Mouse (Mus musculus) midbrain, embryonic 16.5 days (tissue): ENCODE data around the gene Ttc17. TPM values are rescaled to one million over a fixed set of nuclear protein-coding genes. Genes with fewer than 3 reads are reported as not detected.

Experiments
- ATAC-seq: fragments of 200-750 bp; cut with Nextera tagmentation; 2 replicates; pipeline ENCODE4 v1.8.0; 2017; ENCODE audit warnings: moderate TSS enrichment
- H3K27ac ChIP-seq: fragments of 300-500 bp; sonication (generic); 2 replicates; pipeline ENCODE4 v1.5.1; 2014; ENCODE audit warnings: mild to moderate bottlenecking, low read length, mixed read lengths
- H3K27me3 ChIP-seq: fragments of 300-500 bp; sonication (generic); 2 replicates; pipeline ENCODE4 v1.6.1; 2014; ENCODE audit warnings: low read depth, low read length, mixed read lengths; ENCODE audit not compliant: control insufficient read depth, insufficient read depth
- H3K36me3 ChIP-seq: fragments of 300-500 bp; sonication (generic); 2 replicates; pipeline ENCODE4 v1.6.1; 2014; ENCODE audit warnings: mild to moderate bottlenecking, low read length, moderate library complexity, mixed read lengths; ENCODE audit not compliant: control insufficient read depth, insufficient read depth
- H3K4me1 ChIP-seq: fragments of 300-500 bp; sonication (generic); 2 replicates; pipeline ENCODE4 v1.6.1; 2014; ENCODE audit warnings: mild to moderate bottlenecking, low read length, mixed read lengths; ENCODE audit not compliant: control insufficient read depth, insufficient read depth
- H3K4me2 ChIP-seq: fragments of 300-500 bp; sonication (generic); 2 replicates; pipeline ENCODE4 v1.6.1; 2014; ENCODE audit warnings: mild to moderate bottlenecking, low read length, mixed read lengths
- H3K4me3 ChIP-seq: fragments of 300-500 bp; sonication (generic); 2 replicates; pipeline ENCODE4 v1.5.1; 2014; ENCODE audit warnings: low read depth, mild to moderate bottlenecking, low read length, moderate library complexity, mixed read lengths
- H3K9ac ChIP-seq: fragments of 300-500 bp; sonication (generic); 2 replicates; pipeline ENCODE4 v1.6.1; 2014; ENCODE audit warnings: low read depth, low read length, mixed read lengths
- H3K9me3 ChIP-seq: fragments of 300-500 bp; sonication (generic); replicated peaks from 2 replicates; pipeline ENCODE4 v1.6.1; 2014; ENCODE audit warnings: mild to moderate bottlenecking, low read length, mixed read lengths; ENCODE audit not compliant: control insufficient read depth, poor library complexity, severe bottlenecking
- WGBS: fragments of 180-500 bp; shearing (Covaris S2); extraction: QIAGEN DNeasy Blood & Tissue Kit; methylation state at CpG from one replicate; pipeline ENCODE4 v1.1.7; 2014; 5-methylcytosine and 5-hydroxymethylcytosine counted together
- polyA plus RNA-seq: library from polyadenylated mRNA; unstranded; fragments of >200 nt; fragmentation: Nextera tagmentation; extraction: Ambion mirVana; gene quantifications from 2 replicates; pipeline ENCODE4 v1.2.1, GENCODE M21; 2015

The Ttc17 gene
- polyA plus RNA-seq, 1 experiment from 2014 or later, result 26.1 TPM

DNA sequence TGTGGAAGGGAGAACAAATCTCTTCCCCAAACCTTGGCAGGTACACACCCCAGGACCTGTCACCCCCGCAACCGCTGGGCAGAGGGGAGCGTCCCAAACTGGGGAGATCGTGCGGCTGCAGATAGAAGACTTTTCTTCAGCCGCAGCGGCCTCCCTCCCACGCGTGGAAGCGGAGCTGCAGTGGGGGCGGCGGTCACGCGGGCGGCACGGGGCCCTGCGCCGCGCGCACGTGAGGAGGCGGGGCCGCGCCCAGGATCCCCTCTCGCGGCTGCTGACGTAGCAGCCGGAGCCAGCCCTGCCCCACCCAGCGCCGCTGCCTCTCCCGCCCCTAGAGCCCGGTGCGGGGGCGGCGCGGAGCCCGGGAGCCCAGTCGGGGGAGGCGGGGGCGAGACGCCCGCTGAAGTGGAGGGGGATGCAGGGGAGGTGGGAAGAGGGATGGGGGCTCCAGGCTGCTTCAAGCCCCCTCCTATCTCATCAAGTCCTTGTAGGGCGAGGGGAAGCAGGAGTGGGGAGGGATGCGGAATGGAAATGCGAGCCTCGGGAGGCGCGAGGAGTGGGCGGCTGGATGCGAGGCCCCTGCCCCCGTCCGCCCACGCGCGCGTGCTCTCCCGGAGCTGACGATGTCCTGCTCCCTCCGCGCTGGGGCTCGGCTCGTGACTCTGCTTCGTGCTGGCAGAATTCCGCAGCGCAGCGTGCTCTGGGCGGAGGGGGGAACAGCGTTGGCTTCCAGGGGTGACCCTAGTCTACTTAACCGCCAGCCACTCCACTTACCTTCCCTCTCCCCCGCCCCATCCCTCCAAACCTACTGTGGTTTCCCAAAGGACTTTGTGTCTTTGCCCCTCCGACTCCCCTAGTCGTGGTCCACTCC lies 133.1 kb downstream of the Ttc17 start:
- Histone ChIP-seq H3K4me2 (peak overlapping the region; percentile 92), H3K36me3 (no peaks in the 10 kb centered on the region)

GRCm38 (mm10) chr2:94271176-94271575 lies 135.3 kb downstream of the Ttc17 start:
- 88% methylated on average over 10 of the region's 10 CpGs for WGBS
- Histone ChIP-seq H3K36me3 (no peaks in the 10 kb centered on the region), H3K4me3 (no peak overlapping the region), H3K9me3 (no peaks in the 10 kb centered on the region), H3K4me2 (no peak overlapping the region), H3K4me1 (peaks cover 18% of the 10 kb centered on the region), H3K27ac (no peak overlapping the region), H3K9ac (no peak overlapping the region), H3K27me3 (no peaks in the 10 kb centered on the region)
- no peak for ATAC-seq

More for the DNA sequence above, 133.1 kb downstream of the Ttc17 start:
- Histone ChIP-seq H3K9me3 (no peaks in the 10 kb centered on the region), H3K4me1 (peaks cover 5% of the 10 kb centered on the region; the same call in 1 of the 2 replicates), H3K4me3 (peak overlapping the region; percentile 57), H3K27me3 (no peaks in the 10 kb centered on the region), H3K9ac (peak overlapping the region; percentile 78), H3K27ac (peak overlapping the region; percentile 81)
- peak; percentile 92 for ATAC-seq
- WGBS, result under 1% methylated on average over 65 of the region's 72 CpGs

DNA sequence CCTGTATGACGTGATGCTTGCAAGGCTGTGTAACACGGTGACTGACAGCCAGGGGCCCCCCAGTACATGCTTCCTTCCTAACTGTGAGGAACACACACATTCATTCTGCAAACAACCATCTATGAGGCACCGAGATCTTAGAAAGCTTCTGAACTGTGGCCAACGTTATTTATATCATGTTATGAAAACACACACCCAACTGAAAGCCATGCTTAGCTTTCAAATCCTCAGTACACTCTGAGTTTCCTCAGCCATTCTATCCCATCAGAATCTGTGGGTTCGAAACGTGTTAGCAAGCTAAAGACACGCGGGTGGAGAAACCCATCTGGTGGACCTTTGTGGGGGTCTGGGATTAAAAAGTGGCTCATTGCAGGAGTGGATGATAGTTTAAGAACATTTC lies 137.7 kb downstream of the Ttc17 start:
- WGBS, result 91% methylated on average over 8 of the region's 8 CpGs
- no peak for ATAC-seq
- Histone ChIP-seq H3K4me3 (no peak overlapping the region), H3K9me3 (no peaks in the 10 kb centered on the region), H3K27me3 (no peaks in the 10 kb centered on the region), H3K9ac (no peak overlapping the region), H3K4me2 (no peak overlapping the region), H3K27ac (no peak overlapping the region), H3K36me3 (no peaks in the 10 kb centered on the region), H3K4me1 (peaks cover 25% of the 10 kb centered on the region)

- H3K36me3 ChIP-seq, result no peaks in the 10 kb centered on the region
- no peak overlapping the region for H3K4me3 ChIP-seq
- no peak for ATAC-seq
- H3K9me3 ChIP-seq, result no peaks in the 10 kb centered on the region
- peaks cover 32% of the 10 kb centered on the region for H3K4me1 ChIP-seq
- no peak overlapping the region for H3K27ac ChIP-seq
- H3K4me2 ChIP-seq, result no peak overlapping the region
- 10% methylated on average over 4 of the region's 4 CpGs for WGBS
- no peaks in the 10 kb centered on the region for H3K27me3 ChIP-seq
- H3K9ac ChIP-seq, result no peak overlapping the region
These were observed 139.2 kb downstream of the Ttc17 start for GRCm38 (mm10) chr2:94267213-94267850.

- Histone ChIP-seq H3K9ac (peak overlapping the region; percentile 57; the same call in 1 of the 2 replicates), H3K4me1 (peaks cover 32% of the 10 kb centered on the region)
- no peak for ATAC-seq
These were observed 139.9 kb downstream of the Ttc17 start for GRCm38 (mm10) chr2:94266381-94267160.

GRCm38 (mm10) chr2:94265221-94266191 lies 141.0 kb downstream of the Ttc17 start:
- Histone ChIP-seq H3K27ac (peak overlapping the region; percentile 89), H3K4me2 (peak overlapping the region; percentile 84), H3K9me3 (no peaks in the 10 kb centered on the region), H3K4me3 (peak overlapping the region; percentile 39), H3K27me3 (no peaks in the 10 kb centered on the region), H3K9ac (peak overlapping the region; percentile 57), H3K36me3 (no peaks in the 10 kb centered on the region), H3K4me1 (peaks cover 32% of the 10 kb centered on the region)
- 2% methylated on average over 16 of the region's 16 CpGs for WGBS
- ATAC-seq, result peak; percentile 86

More at GRCm38 (mm10) chr2:94266381-94267160, 139.9 kb downstream of the Ttc17 start:
- no peak overlapping the region for H3K4me3 ChIP-seq
- no peaks in the 10 kb centered on the region for H3K27me3 ChIP-seq
- WGBS, result 23% methylated on average over 7 of the region's 7 CpGs
- no peaks in the 10 kb centered on the region for H3K36me3 ChIP-seq
- H3K4me2 ChIP-seq, result no peak overlapping the region
- H3K9me3 ChIP-seq, result no peaks in the 10 kb centered on the region
- peak overlapping the region; percentile 89 for H3K27ac ChIP-seq

- Histone ChIP-seq H3K27me3 (no peaks in the 10 kb centered on the region), H3K36me3 (no peaks in the 10 kb centered on the region), H3K27ac (peak overlapping the region; percentile 89), H3K4me1 (peaks cover 32% of the 10 kb centered on the region), H3K9ac (peak overlapping the region; percentile 57), H3K4me2 (peak overlapping the region; percentile 84), H3K4me3 (peak overlapping the region; percentile 39), H3K9me3 (no peaks in the 10 kb centered on the region)
- under 1% methylated on average over 11 of the region's 12 CpGs for WGBS
- ATAC-seq, result peak; percentile 57
These were observed 141.8 kb downstream of the Ttc17 start for GRCm38 (mm10) chr2:94264631-94265098.

DNA sequence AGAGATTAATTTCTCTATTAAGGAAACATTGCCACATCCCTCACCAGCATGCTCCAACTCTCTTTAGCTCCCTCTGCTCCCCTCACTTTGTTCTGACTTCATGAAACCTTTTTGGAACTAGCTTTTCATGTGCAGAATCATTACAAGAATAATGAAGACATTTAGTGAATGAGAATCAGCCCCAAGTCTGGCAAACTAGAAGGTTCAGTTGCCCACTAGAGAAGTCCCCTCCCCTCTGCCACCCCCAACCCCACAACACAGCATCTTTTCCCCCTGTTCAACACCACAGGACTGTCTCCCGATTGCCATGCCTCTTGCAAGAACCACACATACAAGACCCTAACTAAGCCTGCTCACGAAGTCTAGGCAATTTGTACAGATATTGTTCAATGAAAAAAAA lies 142.5 kb downstream of the Ttc17 start:
- Histone ChIP-seq H3K27me3 (no peaks in the 10 kb centered on the region), H3K27ac (peak overlapping the region; percentile 89; the same call in 1 of the 2 replicates), H3K9me3 (no peaks in the 10 kb centered on the region), H3K4me1 (peaks cover 32% of the 10 kb centered on the region), H3K9ac (peak overlapping the region; percentile 57; the same call in 1 of the 2 replicates), H3K4me2 (peak overlapping the region; percentile 84), H3K4me3 (peak overlapping the region; percentile 39), H3K36me3 (no peaks in the 10 kb centered on the region)
- WGBS, result 0% methylated on average over 2 of the region's 2 CpGs
- ATAC-seq, result no peak
